Mouse (Mus musculus) kidney, postnatal 0 days (tissue): ENCODE data around the gene Tent4b. TPM values are rescaled to one million over a fixed set of nuclear protein-coding genes. Genes with fewer than 3 reads are reported as not detected.
A peak's percentile ranks its signal among the peaks of the same experiment; 100 is the strongest.

Source experiments
- ATAC-seq: fragments of 200-750 bp; cut with Nextera tagmentation; replicated peaks from 2 replicates; pipeline ENCODE4 v1.8.0; 2017; ENCODE audit warnings: low read depth, moderate number of reproducible peaks, moderate TSS enrichment, moderate library complexity; ENCODE audit not compliant: low FRiP score
- DNase-seq: peaks from one replicate; pipeline ENCODE4 v3.0.0-alpha.2; 2016; ENCODE audit warnings: low spot score
- H3K27ac ChIP-seq: fragments of 300-500 bp; sonication (generic); 2 replicates; pipeline ENCODE4 v1.5.1; 2014; ENCODE audit warnings: mild to moderate bottlenecking
- H3K27me3 ChIP-seq: fragments of 300-500 bp; sonication (generic); 2 replicates; pipeline ENCODE4 v1.6.1; 2014; ENCODE audit warnings: low read length, mixed read lengths; ENCODE audit not compliant: insufficient read depth
- H3K36me3 ChIP-seq: fragments of 300-500 bp; sonication (generic); 2 replicates; pipeline ENCODE4 v1.6.1; 2014; ENCODE audit warnings: low read length, mixed read lengths; ENCODE audit not compliant: insufficient read depth
- H3K4me1 ChIP-seq: fragments of 300-500 bp; sonication (generic); replicated peaks from 2 replicates; pipeline ENCODE4 v1.6.1; 2014; ENCODE audit warnings: antibody characterized with exemption, low read length, mixed read lengths; ENCODE audit not compliant: insufficient read depth
- H3K4me2 ChIP-seq: fragments of 300-500 bp; sonication (generic); 2 replicates; pipeline ENCODE4 v1.6.1; 2014; ENCODE audit warnings: mild to moderate bottlenecking, low read length, moderate library complexity, mixed read lengths
- H3K4me3 ChIP-seq: fragments of 300-500 bp; sonication (generic); replicated peaks from 2 replicates; pipeline ENCODE4 v1.5.1; 2014; ENCODE audit warnings: low read depth, low read length
- H3K9ac ChIP-seq: fragments of 300-500 bp; sonication (generic); 2 replicates; pipeline ENCODE4 v1.6.1; 2014; ENCODE audit warnings: low read depth, low read length
- H3K9me3 ChIP-seq: fragments of 300-500 bp; sonication (generic); replicated peaks from 2 replicates; pipeline ENCODE4 v1.6.1; 2016; ENCODE audit warnings: low read length, inconsistent platforms, mixed read lengths
- CTCF ChIP-seq: IDR thresholded peaks from 2 replicates; pipeline ENCODE4 v1.5.1; 2016; ENCODE audit warnings: antibody characterized with exemption, low read depth, mild to moderate bottlenecking, moderate library complexity
- WGBS: fragments of 180-500 bp; shearing (Covaris S2); extraction: QIAGEN DNeasy Blood & Tissue Kit; methylation state at CpG from one replicate; pipeline ENCODE4 v1.1.7; 2014; 5-methylcytosine and 5-hydroxymethylcytosine counted together
- polyA plus RNA-seq: library from polyadenylated mRNA; unstranded; fragments of >200 nt; fragmentation: Nextera tagmentation; extraction: Ambion mirVana; gene quantifications from 2 replicates; pipeline ENCODE4 v1.2.1, GENCODE M21; 2015

The Tent4b gene
- polyA plus RNA-seq, 1 experiment from 2014 or later, result 7.6 TPM

DNA sequence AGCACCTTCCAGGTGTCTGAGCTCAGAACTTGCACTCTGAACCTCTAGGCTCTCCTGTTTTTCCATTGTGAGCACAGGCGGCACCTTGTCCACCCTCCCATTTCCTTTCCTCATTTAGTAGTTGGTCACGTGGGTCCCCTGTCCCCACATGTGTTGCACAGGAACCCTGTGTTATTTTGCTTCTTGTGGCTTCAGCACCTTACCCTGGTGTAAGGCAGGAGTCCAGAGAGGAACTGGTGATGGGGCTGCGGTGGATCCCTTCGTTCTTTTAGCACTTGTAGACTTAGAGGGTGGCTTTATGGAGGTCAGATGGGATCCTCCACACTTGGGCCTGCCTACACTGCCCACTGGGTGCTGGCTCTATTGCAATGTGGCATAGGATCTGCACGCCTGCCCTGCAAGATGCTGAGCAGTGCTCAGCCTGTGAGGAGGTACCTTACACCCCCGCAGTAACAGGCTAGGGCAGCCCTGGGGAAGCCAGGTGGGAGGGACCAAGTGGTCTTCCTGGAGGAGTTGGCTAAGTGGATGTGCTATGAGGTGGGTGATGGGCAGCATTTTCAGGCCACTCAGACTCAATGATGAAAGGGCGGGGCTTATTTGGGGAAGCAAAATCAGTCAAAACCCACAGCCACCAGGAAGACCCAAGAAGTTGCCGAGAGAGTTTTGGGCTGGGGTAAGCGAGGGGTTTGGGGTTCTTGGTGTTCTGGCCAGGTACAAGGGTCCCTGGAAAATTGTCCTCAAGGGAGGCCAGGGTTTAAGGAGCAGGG is 94.8 kb downstream of the Tent4b start:
- H3K9me3 ChIP-seq, result no peaks in the 10 kb centered on the region
- H3K4me2 ChIP-seq, result no peak overlapping the region
- H3K36me3 ChIP-seq, result no peaks in the 10 kb centered on the region
- H3K4me1 ChIP-seq, result no peaks in the 10 kb centered on the region; the same call in 1 of the 2 replicates
- ATAC-seq, result no peak
- H3K27me3 ChIP-seq, result no peaks in the 10 kb centered on the region
- whole genome bisulfite sequencing, result 89% methylated on average over 9 of the region's 9 CpGs
- TF ChIP-seq CTCF, result no peak
- H3K9ac ChIP-seq, result no peak overlapping the region
- no peak overlapping the region for H3K27ac ChIP-seq
- DNase-seq, result no peak
- no peak overlapping the region for H3K4me3 ChIP-seq

DNA sequence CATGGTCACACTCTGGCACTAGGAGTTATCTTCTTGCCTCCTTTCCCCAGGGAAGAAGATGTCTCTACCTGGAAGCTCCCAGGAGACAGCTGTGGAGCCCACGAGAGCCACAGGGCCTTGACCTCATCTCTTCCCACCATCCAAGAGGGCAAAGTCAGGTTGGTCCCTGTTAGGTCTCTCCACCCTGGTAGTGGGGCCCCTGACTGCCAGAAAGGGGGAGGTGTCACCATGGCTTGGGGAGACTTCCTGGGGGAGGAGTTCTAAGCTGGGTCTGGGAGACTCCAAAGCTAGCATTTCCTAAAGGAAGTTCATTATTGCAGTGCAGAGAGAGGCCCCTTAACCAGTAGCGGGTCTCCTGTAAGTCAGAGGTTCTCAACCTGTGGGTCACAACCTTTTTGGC is 96.0 kb downstream of the Tent4b start:
- no peak overlapping the region for H3K4me2 ChIP-seq
- H3K9ac ChIP-seq, result no peak overlapping the region
- 75% methylated on average over 2 of the region's 2 CpGs for WGBS
- H3K27ac ChIP-seq, result no peak overlapping the region
- H3K27me3 ChIP-seq, result no peaks in the 10 kb centered on the region
- H3K36me3 ChIP-seq, result no peaks in the 10 kb centered on the region
- no peaks in the 10 kb centered on the region for H3K9me3 ChIP-seq
- DNase-seq (no peak), ATAC-seq (no peak)
- H3K4me1 ChIP-seq, result no peaks in the 10 kb centered on the region; the same call in 1 of the 2 replicates
- no peak overlapping the region for H3K4me3 ChIP-seq
- no peak for TF ChIP-seq CTCF

DNA sequence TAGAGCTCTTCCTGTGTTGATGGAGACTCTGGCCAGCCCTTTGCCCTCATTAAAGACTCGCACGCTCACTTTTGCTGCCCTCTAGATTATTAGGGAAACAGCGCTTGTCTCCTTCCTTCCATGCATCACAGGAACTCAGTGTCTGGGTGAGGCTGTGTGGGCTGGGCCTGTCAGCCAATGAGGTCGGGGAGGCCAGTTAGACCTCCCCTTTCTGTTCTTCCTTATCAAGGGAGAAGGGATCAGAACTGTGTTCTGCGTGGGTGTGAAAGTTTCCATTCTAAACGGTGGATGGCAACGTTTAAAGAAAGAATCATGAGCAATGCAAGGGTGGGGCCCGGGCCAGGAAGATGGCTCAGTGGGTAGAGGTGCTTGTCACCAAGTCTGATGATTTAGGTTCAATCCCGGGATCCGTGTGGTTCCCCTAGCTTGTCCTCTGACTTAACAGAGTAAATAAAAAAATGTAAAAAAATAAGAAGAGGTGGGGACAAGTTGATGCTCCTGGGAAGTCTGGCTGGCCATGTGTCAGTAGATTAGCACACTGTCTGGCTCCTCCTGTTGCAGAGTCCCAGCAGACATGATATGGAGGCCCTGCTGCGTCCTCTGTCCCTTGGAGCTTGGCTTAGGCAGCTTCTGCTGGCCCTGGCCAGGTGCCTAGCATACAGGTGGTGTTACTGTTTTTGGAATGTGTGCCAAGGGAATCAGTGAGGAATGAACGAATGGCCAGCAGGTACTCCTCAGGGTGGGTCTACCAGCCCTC is 99.1 kb downstream of the Tent4b start:
- no peak overlapping the region for H3K9ac ChIP-seq
- ATAC-seq, result peak; percentile 50; the same call in 1 of the 2 replicates

DNA sequence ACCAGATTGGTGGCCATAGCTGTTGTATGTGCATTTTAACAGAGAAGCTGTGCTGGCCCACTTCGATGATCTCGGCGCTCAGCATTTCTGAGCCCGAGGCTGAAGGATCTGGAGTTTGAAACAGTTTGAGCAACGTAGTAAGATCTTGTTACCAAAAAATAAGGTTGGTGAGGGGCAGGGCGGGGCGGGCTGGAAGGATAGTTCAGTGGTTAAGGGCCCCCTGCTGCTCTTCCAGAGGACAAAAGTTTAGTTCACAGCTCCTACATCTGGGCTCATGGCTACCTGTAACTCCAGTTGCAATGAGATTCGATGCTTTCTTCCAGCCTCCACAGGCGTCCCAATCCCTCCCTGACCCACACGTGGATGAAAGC is 99.7 kb downstream of the Tent4b start:
- no peaks in the 10 kb centered on the region; the same call in 1 of the 2 replicates for H3K4me1 ChIP-seq
- H3K4me3 ChIP-seq, result no peak overlapping the region
- H3K9ac ChIP-seq, result no peak overlapping the region
- no peak overlapping the region for H3K27ac ChIP-seq
- H3K27me3 ChIP-seq, result no peaks in the 10 kb centered on the region
- no peak for DNase-seq
- TF ChIP-seq CTCF, result no peak
- no peak overlapping the region for H3K4me2 ChIP-seq
- no peaks in the 10 kb centered on the region for H3K9me3 ChIP-seq
- no peaks in the 10 kb centered on the region for H3K36me3 ChIP-seq
- no peak for ATAC-seq
- WGBS, result 86% methylated on average over 10 of the region's 10 CpGs

More for the DNA sequence above, 99.1 kb downstream of the Tent4b start:
- H3K4me1 ChIP-seq, result no peaks in the 10 kb centered on the region; the same call in 1 of the 2 replicates
- no peaks in the 10 kb centered on the region for H3K36me3 ChIP-seq
- peak; percentile 64 for DNase-seq
- H3K27ac ChIP-seq, result no peak overlapping the region
- no peak overlapping the region for H3K4me2 ChIP-seq
- no peaks in the 10 kb centered on the region for H3K9me3 ChIP-seq
- WGBS, result 29% methylated on average over 12 of the region's 12 CpGs
- H3K4me3 ChIP-seq, result no peak overlapping the region
- TF ChIP-seq CTCF, result no peak
- no peaks in the 10 kb centered on the region for H3K27me3 ChIP-seq

DNA sequence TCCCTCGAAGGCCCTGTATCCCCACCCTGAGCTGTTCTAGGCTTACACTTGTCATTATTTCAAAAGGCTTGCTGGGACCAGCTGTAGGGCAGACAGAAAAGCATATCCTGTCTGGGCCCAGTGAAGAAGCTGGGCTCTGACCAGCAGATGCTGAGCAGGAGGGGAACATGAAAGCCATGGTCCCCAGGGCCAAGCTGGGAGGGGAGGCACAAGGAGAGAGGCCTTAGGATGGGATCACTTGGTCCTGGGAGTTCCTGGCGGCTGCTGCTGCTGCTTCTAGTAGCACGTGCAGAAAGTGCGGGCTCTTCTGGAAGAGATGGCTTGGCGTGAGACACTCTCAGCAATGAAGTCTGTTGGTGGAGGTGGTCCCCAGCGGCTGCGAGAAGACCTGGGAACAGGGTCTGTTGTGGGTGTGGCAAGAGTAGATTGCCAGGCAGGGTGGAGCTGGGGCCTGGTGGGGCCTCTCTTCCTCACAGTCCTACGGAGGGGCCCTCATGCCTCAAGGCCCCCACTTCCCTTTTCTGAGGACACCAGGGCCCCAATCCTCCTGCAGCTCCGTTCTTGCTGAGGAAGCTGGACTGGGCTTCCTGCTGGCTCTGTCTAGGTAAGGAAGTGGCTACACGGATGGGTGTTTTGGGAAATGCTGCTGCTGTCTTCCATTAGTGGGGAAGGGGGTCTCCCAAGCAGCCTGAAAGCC is 101.0 kb downstream of the Tent4b start:
- H3K9ac ChIP-seq, result no peak overlapping the region
- no peaks in the 10 kb centered on the region for H3K9me3 ChIP-seq
- H3K4me3 ChIP-seq, result no peak overlapping the region
- H3K27me3 ChIP-seq, result no peaks in the 10 kb centered on the region
- WGBS, result 71% methylated on average over 10 of the region's 10 CpGs
- no peak for DNase-seq
- no peak overlapping the region for H3K27ac ChIP-seq
- H3K4me1 ChIP-seq, result no peaks in the 10 kb centered on the region; the same call in 1 of the 2 replicates
- no peak overlapping the region for H3K4me2 ChIP-seq
- no peak for TF ChIP-seq CTCF
- ATAC-seq, result no peak
- H3K36me3 ChIP-seq, result no peaks in the 10 kb centered on the region
